ENCODE assay signal across 9 mouse cellular contexts in the genomic region with DNA sequence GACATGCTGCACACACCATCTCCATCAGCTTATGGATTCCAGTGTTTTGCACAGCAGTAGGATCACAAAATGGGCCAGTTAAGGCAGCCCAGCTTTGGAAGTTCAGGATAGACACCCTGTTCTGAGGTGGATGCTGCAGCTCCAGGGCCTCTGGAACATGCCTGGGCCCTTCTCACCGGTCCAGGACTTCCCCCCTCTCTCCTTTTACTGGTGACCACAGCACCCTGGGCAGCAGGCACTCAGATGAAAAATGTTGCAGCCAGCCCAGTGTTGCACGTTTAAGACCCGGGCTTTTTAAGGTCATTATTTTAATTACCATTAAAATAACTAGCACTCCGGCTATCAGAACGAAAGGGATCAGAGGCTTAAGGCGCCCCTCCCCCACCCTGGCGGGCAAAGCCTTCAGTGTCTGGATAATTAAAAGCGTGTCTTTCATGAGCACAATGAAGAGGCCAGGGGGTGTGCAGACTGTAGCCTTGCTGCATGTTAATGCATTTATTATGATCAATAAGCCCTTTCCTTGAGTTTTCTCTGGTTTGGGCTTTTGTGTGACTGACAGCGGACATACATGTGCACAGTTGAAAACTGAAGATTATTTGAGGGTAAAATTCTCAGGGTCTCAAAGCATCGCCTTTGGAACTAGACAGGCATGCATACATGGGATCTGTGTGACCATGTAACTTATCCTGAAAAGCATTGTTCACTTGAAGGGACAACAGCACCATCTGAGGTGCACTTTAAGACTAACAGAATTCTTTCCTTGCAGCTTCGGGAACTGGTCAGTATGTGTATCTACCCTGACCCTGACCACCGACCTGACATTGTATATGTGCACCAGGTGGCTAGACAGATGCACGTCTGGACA. TPM values are rescaled to one million over a fixed set of nuclear protein-coding genes. Genes with fewer than 3 reads are reported as not detected.
DNase-seq lines count a peak whose midpoint lies in the region; ATAC-seq and TF ChIP-seq lines count a peak whose summit lies in the region.
"Had no signal": no experiment of that assay in that cellular context is flagged by ENCODE, and none has a peak within 500 bp of the region (broad histone marks: within the 10 kb centered on the region; RNA-seq: fewer than 3 reads in every experiment).

No protein-coding gene starts in this region.

- peak overlapping the region; percentile 28 for H3K27ac ChIP-seq in ES-Bruce4 (ENCODE audit: insufficient read depth, low read length)
- H3K27ac ChIP-seq in forebrain, embryonic 16.5 days (ENCODE audit: low read length) = peak overlapping the region; percentile 67
- peak overlapping the region; percentile 91 for H3K27ac ChIP-seq in midbrain, embryonic 13.5 days
- H3K27ac ChIP-seq: stomach, embryonic 15.5 days had no signal

- no peak for TF ChIP-seq CTCF in ES-Bruce4 (IDR thresholded peaks at IDR 0.05; ENCODE audit: low read depth, low read length)

- H3K4me2 ChIP-seq in forebrain, embryonic 16.5 days (ENCODE audit: low read length) = 0 out of 2 replicates have a peak overlapping the region, but pooled peaks have one; percentile 9
- peak overlapping the region; percentile 27 for H3K4me2 ChIP-seq in midbrain, embryonic 13.5 days (replicated peaks)
- H3K4me2 ChIP-seq: heart, embryonic 11.5 days; stomach, embryonic 15.5 days had no signal

- no peak overlapping the region for H3K4me3 ChIP-seq in ES-Bruce4 (ENCODE audit: low read depth, low read length)
- no peak overlapping the region for H3K4me3 ChIP-seq in forebrain, embryonic 16.5 days (replicated peaks; ENCODE audit: low read length)
- H3K4me3 ChIP-seq in midbrain, embryonic 13.5 days (replicated peaks) = no peak overlapping the region
- H3K4me3 ChIP-seq: stomach, embryonic 15.5 days had no signal

- TF ChIP-seq POLR2A in ES-Bruce4 (IDR thresholded peaks at IDR 0.05; ENCODE audit: insufficient read depth, low read length) = no peak

- H3K9ac ChIP-seq in ES-Bruce4 (ENCODE audit: low read depth, poor library complexity, severe bottlenecking) = no peak overlapping the region
- 0 out of 2 replicates have a peak overlapping the region, but pooled peaks have one; percentile 12 for H3K9ac ChIP-seq in forebrain, embryonic 16.5 days (replicated peaks; ENCODE audit: low read depth, low read length)
- H3K9ac ChIP-seq in midbrain, embryonic 13.5 days (replicated peaks) = no peak overlapping the region
- H3K9ac ChIP-seq: stomach, embryonic 15.5 days had no signal

- peak; percentile 24 for DNase-seq in MN1 (ENCODE audit: low spot score)
- DNase-seq in thymus, postnatal 25 days = no peak
- no peak for DNase-seq in left cerebral cortex, postnatal 14 days (ENCODE audit: low spot score in 2 of 2)
- no peak for DNase-seq in urinary bladder, postnatal 36 days (ENCODE audit: low spot score in 2 of 2)

- peak; percentile 68 for ATAC-seq in forebrain, embryonic 16.5 days
- peak; percentile 85 for ATAC-seq in midbrain, embryonic 13.5 days

- H3K27me3 ChIP-seq in ES-Bruce4 (ENCODE audit: control insufficient read depth, insufficient read depth, low read length, poor library complexity, severe bottlenecking) = no peaks in the 10 kb centered on the region
- H3K27me3 ChIP-seq in forebrain, embryonic 16.5 days (replicated peaks; ENCODE audit: control insufficient read depth, insufficient read depth, low read length) = no peaks in the 10 kb centered on the region
- no peaks in the 10 kb centered on the region for H3K27me3 ChIP-seq in midbrain, embryonic 13.5 days
- H3K27me3 ChIP-seq: stomach, embryonic 15.5 days had no signal

- peaks cover 5% of the 10 kb centered on the region for H3K4me1 ChIP-seq in ES-Bruce4 (ENCODE audit: control insufficient read depth, insufficient read depth, low read length)
- H3K4me1 ChIP-seq in forebrain, embryonic 16.5 days (replicated peaks; ENCODE audit: control insufficient read depth, insufficient read depth, low read length) = peaks cover 31% of the 10 kb centered on the region
- peaks cover 59% of the 10 kb centered on the region for H3K4me1 ChIP-seq in midbrain, embryonic 13.5 days (replicated peaks)
- H3K4me1 ChIP-seq: stomach, embryonic 15.5 days had no signal

- H3K9me3 ChIP-seq in ES-Bruce4 (replicated peaks; ENCODE audit: control insufficient read depth, insufficient read depth, low read length, poor library complexity, severe bottlenecking) = no peaks in the 10 kb centered on the region
- no peaks in the 10 kb centered on the region for H3K9me3 ChIP-seq in forebrain, embryonic 16.5 days (ENCODE audit: control insufficient read depth, low read length)
- no peaks in the 10 kb centered on the region for H3K9me3 ChIP-seq in midbrain, embryonic 13.5 days
- H3K9me3 ChIP-seq: stomach, embryonic 15.5 days had no signal

- intact Hi-C loops in left cerebral cortex, postnatal 14 days (cut with DNase I) = no loop called here

- TF ChIP-seq EP300 in ES-Bruce4 (IDR thresholded peaks at IDR 0.05; ENCODE audit: insufficient read depth, low read depth, low read length) = 0 out of 2 replicates have a peak, but pooled peaks have one; percentile 38

- WGBS in forebrain, embryonic 16.5 days = 7% methylated on average over 13 of the region's 13 CpGs
- WGBS in midbrain, embryonic 13.5 days = 7% methylated on average over 13 of the region's 13 CpGs

- peaks cover 18% of the 10 kb centered on the region for H3K36me3 ChIP-seq in ES-Bruce4 (ENCODE audit: control insufficient read depth, insufficient read depth, low read length, poor library complexity, severe bottlenecking)
- H3K36me3 ChIP-seq in forebrain, embryonic 16.5 days (ENCODE audit: control insufficient read depth, insufficient read depth) = peaks cover 3% of the 10 kb centered on the region; the same call in 1 of the 2 replicates
- H3K36me3 ChIP-seq in midbrain, embryonic 13.5 days = peaks cover 29% of the 10 kb centered on the region

RNA-seq across cellular contexts. Expression of a gene that starts 59.1 kb away (rescaled TPM):
- polyA plus RNA-seq in ES-Bruce4 (2011; ENCODE audit: insufficient read depth, insufficient read length, low read depth, missing spikeins) = 306 and 309 TPM in 2 replicates
- 289 and 291 TPM in 2 replicates for polyA plus RNA-seq in forebrain, embryonic 16.5 days (2015; fragmentation: Nextera tagmentation; extraction: Ambion mirVana)
- polyA plus RNA-seq in midbrain, embryonic 13.5 days (2015; fragmentation: Nextera tagmentation; extraction: Ambion mirVana) = 310 and 330 TPM in 2 replicates
- total RNA-seq in left cerebral cortex, postnatal 14 days (2021) = 100 to 1,000 TPM; 229 to 236 TPM

Comparison
In these comparisons a context has a peak if more than half of its experiments do, and no peak if none do; other contexts are left out.
1. H3K27ac ChIP-seq: peak in every context shown above with its lines; median percentile 91 in midbrain, embryonic 13.5 days; 67 in forebrain, embryonic 16.5 days; 28 in ES-Bruce4.